Mouse (Mus musculus) embryonic facial prominence, embryonic 14.5 days (tissue): Measurements from ENCODE around the gene Vps54. TPM values are rescaled to one million over a fixed set of nuclear protein-coding genes. Genes with fewer than 3 reads are reported as not detected.

Experiments
- ATAC-seq: fragments of 200-750 bp; cut with Nextera tagmentation; 2 replicates; pipeline ENCODE4 v1.8.0; 2017; ENCODE audit warnings: low read depth, moderate number of reproducible peaks, moderate TSS enrichment
- DNase-seq: peaks from one replicate; pipeline ENCODE4 v3.0.0-alpha.2; 2015; ENCODE audit warnings: low spot score
- H3K27ac ChIP-seq: fragments of 300-500 bp; sonication (generic); replicated peaks from 2 replicates; pipeline ENCODE4 v1.5.1; 2014; ENCODE audit warnings: low read depth, mild to moderate bottlenecking, low read length, moderate library complexity
- H3K27me3 ChIP-seq: fragments of 300-500 bp; sonication (generic); replicated peaks from 2 replicates; pipeline ENCODE4 v1.6.1; 2014; ENCODE audit warnings: low read length; ENCODE audit not compliant: control insufficient read depth, insufficient read depth
- H3K36me3 ChIP-seq: fragments of 300-500 bp; sonication (generic); 2 replicates; pipeline ENCODE4 v1.6.1; 2014; ENCODE audit warnings: low read length, mixed read lengths; ENCODE audit not compliant: control insufficient read depth, insufficient read depth
- H3K4me1 ChIP-seq: fragments of 300-500 bp; sonication (generic); 2 replicates; pipeline ENCODE4 v1.6.1; 2014; ENCODE audit warnings: antibody characterized with exemption, low read length; ENCODE audit not compliant: control insufficient read depth, insufficient read depth
- H3K4me2 ChIP-seq: fragments of 300-500 bp; sonication (generic); 2 replicates; pipeline ENCODE4 v1.6.1; 2014; ENCODE audit warnings: low read depth, mild to moderate bottlenecking, low read length, moderate library complexity, mixed read lengths
- H3K4me3 ChIP-seq: fragments of 300-500 bp; sonication (generic); 2 replicates; pipeline ENCODE4 v1.5.1; 2014; ENCODE audit warnings: low read depth, mild to moderate bottlenecking, low read length
- H3K9ac ChIP-seq: fragments of 300-500 bp; sonication (generic); 2 replicates; pipeline ENCODE4 v1.6.1; 2014; ENCODE audit warnings: low read depth, mild to moderate bottlenecking, low read length, moderate library complexity, mixed read lengths
- H3K9me3 ChIP-seq: fragments of 300-500 bp; sonication (generic); 2 replicates; pipeline ENCODE4 v1.6.1; 2016; ENCODE audit warnings: low read length; ENCODE audit not compliant: control insufficient read depth
- WGBS: fragments of 180-500 bp; shearing (Covaris S2); extraction: QIAGEN DNeasy Blood & Tissue Kit; methylation state at CpG from one replicate; pipeline ENCODE4 v1.1.7; 2014; 5-methylcytosine and 5-hydroxymethylcytosine counted together
- polyA plus RNA-seq: library from polyadenylated mRNA; unstranded; fragments of >200 nt; fragmentation: Nextera tagmentation; extraction: Ambion mirVana; gene quantifications from 2 replicates; pipeline ENCODE4 v1.2.1, GENCODE M21; 2014

Vps54 gene
- polyA plus RNA-seq, 1 experiment from 2014 or later, result 15.9 TPM

- WGBS, result 75% methylated on average over 4 of the region's 4 CpGs
- no peak for DNase-seq
- H3K9ac ChIP-seq, result no peak overlapping the region
- H3K9me3 ChIP-seq, result no peaks in the 10 kb centered on the region
- H3K4me1 ChIP-seq, result no peaks in the 10 kb centered on the region
- H3K27me3 ChIP-seq, result no peaks in the 10 kb centered on the region
- peaks cover 41% of the 10 kb centered on the region for H3K36me3 ChIP-seq
- no peak overlapping the region for H3K4me2 ChIP-seq
- no peak overlapping the region for H3K27ac ChIP-seq
- H3K4me3 ChIP-seq, result no peak overlapping the region
- ATAC-seq, result no peak
Observed at GRCm38 (mm10) chr11:21339088-21339487, 100.0 kb downstream of the Vps54 start.

- no peaks in the 10 kb centered on the region for H3K27me3 ChIP-seq
- DNase-seq (no peak), ATAC-seq (no peak)
- H3K27ac ChIP-seq, result no peak overlapping the region
- H3K4me2 ChIP-seq, result no peak overlapping the region
- no peaks in the 10 kb centered on the region for H3K4me1 ChIP-seq
- H3K9ac ChIP-seq, result no peak overlapping the region
- no peaks in the 10 kb centered on the region for H3K9me3 ChIP-seq
- 96% methylated on average over 5 of the region's 5 CpGs for WGBS
- H3K4me3 ChIP-seq, result no peak overlapping the region
- H3K36me3 ChIP-seq, result peaks cover 61% of the 10 kb centered on the region
Observed at GRCm38 (mm10) chr11:21343490-21343889, 104.4 kb downstream of the Vps54 start.

GRCm38 (mm10) chr11:21346020-21346419, 106.9 kb downstream of the Vps54 start:
- Histone ChIP-seq H3K9ac (no peak overlapping the region), H3K9me3 (no peaks in the 10 kb centered on the region), H3K27ac (no peak overlapping the region), H3K4me2 (no peak overlapping the region), H3K4me1 (no peaks in the 10 kb centered on the region), H3K27me3 (no peaks in the 10 kb centered on the region), H3K4me3 (no peak overlapping the region), H3K36me3 (peaks cover 60% of the 10 kb centered on the region)
- ATAC-seq, result no peak
- DNase-seq, result no peak
- 97% methylated on average over 3 of the region's 3 CpGs for WGBS

GRCm38 (mm10) chr11:21348890-21349289, 109.8 kb downstream of the Vps54 start:
- Histone ChIP-seq H3K27me3 (no peaks in the 10 kb centered on the region), H3K9ac (no peak overlapping the region), H3K27ac (no peak overlapping the region), H3K4me3 (no peak overlapping the region), H3K4me2 (no peak overlapping the region), H3K36me3 (peaks cover 56% of the 10 kb centered on the region), H3K9me3 (no peaks in the 10 kb centered on the region), H3K4me1 (no peaks in the 10 kb centered on the region)
- 89% methylated on average over 2 of the region's 2 CpGs for WGBS
- no peak for ATAC-seq
- no peak for DNase-seq

GRCm38 (mm10) chr11:21351296-21351695, 112.2 kb downstream of the Vps54 start:
- no peak overlapping the region for H3K9ac ChIP-seq
- no peak overlapping the region for H3K27ac ChIP-seq
- no peaks in the 10 kb centered on the region for H3K4me1 ChIP-seq
- WGBS, result 83% methylated on average over 7 of the region's 7 CpGs
- H3K4me2 ChIP-seq, result no peak overlapping the region
- peaks cover 46% of the 10 kb centered on the region for H3K36me3 ChIP-seq
- no peak for ATAC-seq
- no peak overlapping the region for H3K4me3 ChIP-seq
- no peak for DNase-seq
- no peaks in the 10 kb centered on the region for H3K9me3 ChIP-seq
- no peaks in the 10 kb centered on the region for H3K27me3 ChIP-seq

GRCm38 (mm10) chr11:21363144-21363940, 124.3 kb downstream of the Vps54 start:
- Histone ChIP-seq H3K4me2 (no peak overlapping the region), H3K27ac (no peak overlapping the region), H3K36me3 (no peaks in the 10 kb centered on the region), H3K9ac (no peak overlapping the region), H3K4me3 (no peak overlapping the region), H3K9me3 (no peaks in the 10 kb centered on the region), H3K4me1 (peaks cover 10% of the 10 kb centered on the region; the same call in 1 of the 2 replicates), H3K27me3 (no peaks in the 10 kb centered on the region)
- 80% methylated on average over 4 of the region's 4 CpGs for WGBS
- peak; percentile 27 for DNase-seq
- no peak for ATAC-seq

GRCm38 (mm10) chr11:21368466-21368865, 129.4 kb downstream of the Vps54 start:
- Histone ChIP-seq H3K27me3 (no peaks in the 10 kb centered on the region), H3K9me3 (no peaks in the 10 kb centered on the region), H3K27ac (no peak overlapping the region), H3K4me1 (peaks cover 19% of the 10 kb centered on the region; the same call in 1 of the 2 replicates), H3K36me3 (no peaks in the 10 kb centered on the region), H3K9ac (0 out of 2 replicates have a peak overlapping the region, but pooled peaks have one; percentile 87), H3K4me2 (peak overlapping the region; percentile 67), H3K4me3 (peak overlapping the region; percentile 69)
- 31% methylated on average over 7 of the region's 7 CpGs for WGBS
- DNase-seq (peak; percentile 37), ATAC-seq (no peak)

GRCm38 (mm10) chr11:21369248-21370016, 130.4 kb downstream of the Vps54 start:
- H3K27me3 ChIP-seq, result no peaks in the 10 kb centered on the region
- H3K4me3 ChIP-seq, result peak overlapping the region; percentile 69
- no peak for ATAC-seq
- H3K36me3 ChIP-seq, result no peaks in the 10 kb centered on the region
- H3K9me3 ChIP-seq, result no peaks in the 10 kb centered on the region
- peak; percentile 42 for DNase-seq
- H3K4me2 ChIP-seq, result peak overlapping the region; percentile 67
- 19% methylated on average over 9 of the region's 9 CpGs for WGBS
- H3K9ac ChIP-seq, result peak overlapping the region; percentile 87
- H3K4me1 ChIP-seq, result peaks cover 19% of the 10 kb centered on the region; the same call in 1 of the 2 replicates
- H3K27ac ChIP-seq, result peak overlapping the region; percentile 94
